Mouse (Mus musculus) CH12.LX (cell line): ENCODE measurements around the gene Lmf2. TPM values are rescaled to one million over a fixed set of nuclear protein-coding genes. Genes with fewer than 3 reads are reported as not detected.

Experiments
- DNase-seq: peaks from one replicate; pipeline ENCODE4 v3.0.0-alpha.2; 2013; ENCODE audit errors: extremely low read depth
- H3K27ac ChIP-seq: 2 replicates; pipeline ENCODE4 v1.5.1; 2012; ENCODE audit warnings: low read depth, mild to moderate bottlenecking, control low read depth, moderate library complexity; ENCODE audit not compliant: insufficient read depth
- H3K27me3 ChIP-seq: replicated peaks from 2 replicates; pipeline ENCODE3; 2012; ENCODE audit warnings: inconsistent platforms
- H3K36me3 ChIP-seq, 2 experiments: replicated peaks in 1 of 2; 2 replicates each; pipeline versions ENCODE3 to v1.6.1; 2012; ENCODE audit warnings: inconsistent platforms in 1 of 2, low read length in 1 of 2, mild to moderate bottlenecking in 1 of 2, mixed read lengths in 1 of 2, moderate library complexity in 1 of 2; ENCODE audit not compliant: control insufficient read depth in 1 of 2, insufficient read depth in 1 of 2
- H3K4me1 ChIP-seq, 2 experiments: 2 replicates each; pipeline ENCODE4 v1.6.1; 2012; ENCODE audit warnings: inconsistent platforms in 1 of 2, moderate library complexity in 1 of 2; ENCODE audit not compliant: insufficient read depth in 2 of 2, control insufficient read depth in 1 of 2
- H3K4me2 ChIP-seq: 2 replicates; pipeline ENCODE4 v1.6.1; 2012; ENCODE audit warnings: low read depth, mild to moderate bottlenecking, control low read depth; ENCODE audit not compliant: poor library complexity, insufficient read depth, severe bottlenecking
- H3K4me3 ChIP-seq, 3 experiments: fragments of 150-350 bp in 1 of 3; sonication (generic) in 1 of 3; replicated peaks in 1 of 3; 2 replicates each; pipeline versions ENCODE3 to v1.5.1; 2011 to 2012; ENCODE audit warnings: low read depth in 2 of 3, low read length in 2 of 3, mild to moderate bottlenecking in 2 of 3, moderate library complexity in 2 of 3, control low read depth in 1 of 3, improper control_type of control experiment in 1 of 3, inconsistent platforms in 1 of 3, mixed read lengths in 1 of 3; ENCODE audit not compliant: poor library complexity in 1 of 3
- H3K79me2 ChIP-seq: replicated peaks from 2 replicates; pipeline ENCODE4 v1.6.1; 2012; ENCODE audit warnings: mild to moderate bottlenecking, moderate library complexity; ENCODE audit not compliant: control insufficient read depth, poor library complexity, insufficient read depth, severe bottlenecking; ENCODE audit errors: extremely low read depth
- H3K9ac ChIP-seq: 2 replicates; pipeline ENCODE4 v1.6.1; 2012; ENCODE audit warnings: low read depth, mild to moderate bottlenecking, control low read depth, moderate library complexity; ENCODE audit not compliant: insufficient read depth
- H3K9me3 ChIP-seq: replicated peaks from 2 replicates; pipeline ENCODE3; 2012; ENCODE audit warnings: low read length, inconsistent platforms, mixed read lengths
- CHD1 ChIP-seq: IDR thresholded peaks from 2 replicates; pipeline ENCODE4 v1.6.1; 2012; ENCODE audit warnings: low read depth, low read length, improper control_type of control experiment, inconsistent platforms
- CHD2 ChIP-seq: IDR thresholded peaks from 2 replicates; pipeline ENCODE4 v1.6.1; 2011; ENCODE audit warnings: low read length, improper control_type of control experiment
- ELF1 ChIP-seq: IDR thresholded peaks from 2 replicates; pipeline ENCODE4 v1.6.1; 2014; ENCODE audit warnings: low read depth, mild to moderate bottlenecking, inconsistent platforms, low read length, improper control_type of control experiment
- KAT2A ChIP-seq: IDR thresholded peaks from 2 replicates; pipeline ENCODE4 v1.6.1; 2012; ENCODE audit warnings: low read length, improper control_type of control experiment, inconsistent platforms; ENCODE audit not compliant: insufficient replicate concordance
- MAX ChIP-seq: IDR thresholded peaks from 2 replicates; pipeline ENCODE4 v1.6.1; 2011; ENCODE audit warnings: low read length, improper control_type of control experiment
- MAZ ChIP-seq: IDR thresholded peaks from 2 replicates; pipeline ENCODE4 v1.6.1; 2012; ENCODE audit warnings: low read depth, mild to moderate bottlenecking, inconsistent platforms, low read length, improper control_type of control experiment, moderate library complexity
- MXI1 ChIP-seq: IDR thresholded peaks from 2 replicates; pipeline ENCODE4 v1.6.1; 2011; ENCODE audit warnings: mild to moderate bottlenecking, low read depth, low read length, improper control_type of control experiment
- MYC ChIP-seq: IDR thresholded peaks from 2 replicates; pipeline ENCODE4 v1.6.1; 2011; ENCODE audit warnings: low read depth, mild to moderate bottlenecking, improper control_type of control experiment, low read length
- RAD21 ChIP-seq: IDR thresholded peaks from 2 replicates; pipeline ENCODE4 v1.6.1; 2011; ENCODE audit warnings: low read depth, mild to moderate bottlenecking, low read length, improper control_type of control experiment, moderate library complexity
- RCOR1 ChIP-seq: conservative IDR thresholded peaks from 2 replicates; pipeline ENCODE4 v1.6.1; 2012; ENCODE audit warnings: low read depth, mild to moderate bottlenecking, inconsistent platforms, low read length, improper control_type of control experiment
- TBP ChIP-seq: conservative IDR thresholded peaks from 2 replicates; pipeline ENCODE4 v1.6.1; 2011; ENCODE audit warnings: low read depth, low read length, improper control_type of control experiment
- ZC3H11A ChIP-seq: IDR thresholded peaks from 2 replicates; pipeline ENCODE4 v1.6.1; 2012; ENCODE audit warnings: low read depth, mild to moderate bottlenecking, inconsistent platforms, low read length, improper control_type of control experiment
- dilution Hi-C: fragments of 300-500 bp; cut with MboI; formaldehyde crosslinking; loops from 2 replicates; pipeline ENCODE4 v1.14.3; 2020; ENCODE audit warnings: low sequenced_read_pairs; ENCODE audit not compliant: extremely low pct_unique_long_range_greater_than_20kb, extremely low pct_ligation_motif_present
- in situ Hi-C: fragments of 300-500 bp; cut with MboI; formaldehyde crosslinking; loops from 3 replicates; pipeline ENCODE4 v1.14.3; 2019; ENCODE audit warnings: low sequenced_read_pairs, low pct_ligation_motif_present, low pct_unique_long_range_greater_than_20kb, mixed read lengths
- polyA plus RNA-seq: library from polyadenylated mRNA; unstranded; fragments of >175 nt; gene quantifications from 2 replicates; pipeline ENCODE4 v1.2.1, GENCODE M21; 2012; ENCODE audit warnings: low read depth; ENCODE audit not compliant: insufficient read length
- total RNA-seq, 2 experiments: library from RNA; depleted of rRNA; stranded (reverse); fragments of 300-350 nt in 1 of 2; fragments of >200 nt in 1 of 2; gene quantifications; 2 replicates each; pipeline ENCODE4 v1.2.3; 2012 to 2014

The Lmf2 gene
- total and polyA plus RNA-seq, 3 experiments: 9.9 to 36.2 (median 18.5) TPM

GRCm38 (mm10) chr15:89398146-89398545 lies 42.7 kb upstream of the Lmf2 start:
- in situ Hi-C loops: no loop called here
- H3K9me3 ChIP-seq: no peaks in the 10 kb centered on the region

GRCm38 (mm10) chr15:89396883-89397282 lies 41.4 kb upstream of the Lmf2 start:
- no peak for TF ChIP-seq MAX
- TF ChIP-seq KAT2A: no peak
- no peak for TF ChIP-seq RCOR1
- no peak for TF ChIP-seq CHD2
- TF ChIP-seq ELF1: no peak
- Histone ChIP-seq H3K9ac (no peak overlapping the region), H3K4me3 (no peak overlapping the region), H3K9me3 (no peaks in the 10 kb centered on the region), H3K36me3 (no peaks in the 10 kb centered on the region), H3K4me1 (no peaks in the 10 kb centered on the region), H3K27ac (no peak overlapping the region), H3K79me2 (no peaks in the 10 kb centered on the region), H3K27me3 (peaks cover 29% of the 10 kb centered on the region), H3K4me2 (no peak overlapping the region)
- no peak for DNase-seq
- in situ Hi-C loops: no loop called here
- dilution Hi-C loops: no loop called here

More at GRCm38 (mm10) chr15:89398146-89398545, 42.7 kb upstream of the Lmf2 start:
- H3K27ac ChIP-seq: no peak overlapping the region
- no peak overlapping the region for H3K9ac ChIP-seq
- dilution Hi-C loops: no loop called here
- no peak for DNase-seq
- H3K36me3 ChIP-seq: no peaks in the 10 kb centered on the region
- no peak overlapping the region for H3K4me2 ChIP-seq
- H3K79me2 ChIP-seq: no peaks in the 10 kb centered on the region
- no peaks in the 10 kb centered on the region for H3K4me1 ChIP-seq
- no peak overlapping the region for H3K4me3 ChIP-seq
- peaks cover 25% of the 10 kb centered on the region for H3K27me3 ChIP-seq
- TF ChIP-seq MAZ: no peak
- TF ChIP-seq MYC: no peak
- TF ChIP-seq TBP: no peak
- no peak for TF ChIP-seq RCOR1
- no peak for TF ChIP-seq ZC3H11A

GRCm38 (mm10) chr15:89390081-89390480 lies 34.6 kb upstream of the Lmf2 start:
- no peaks in the 10 kb centered on the region for H3K9me3 ChIP-seq

More at GRCm38 (mm10) chr15:89390081-89390480, 34.6 kb upstream of the Lmf2 start:
- Histone ChIP-seq H3K9ac (no peak overlapping the region), H3K79me2 (no peaks in the 10 kb centered on the region), H3K4me3 (no peak overlapping the region)
- dilution Hi-C loops: no loop called here
- in situ Hi-C loops: no loop called here
- TF ChIP-seq CHD1 (no peak), RAD21 (no peak), MXI1 (no peak)
- TF ChIP-seq, all 38 proteins: peak for 0
- Histone ChIP-seq H3K4me1 (no peaks in the 10 kb centered on the region), H3K36me3 (no peaks in the 10 kb centered on the region), H3K27me3 (peaks cover 40% of the 10 kb centered on the region), H3K4me2 (no peak overlapping the region), H3K27ac (no peak overlapping the region)
- DNase-seq: no peak
